8 mouse cellular contexts compared by ENCODE assay signal in the genomic region with DNA sequence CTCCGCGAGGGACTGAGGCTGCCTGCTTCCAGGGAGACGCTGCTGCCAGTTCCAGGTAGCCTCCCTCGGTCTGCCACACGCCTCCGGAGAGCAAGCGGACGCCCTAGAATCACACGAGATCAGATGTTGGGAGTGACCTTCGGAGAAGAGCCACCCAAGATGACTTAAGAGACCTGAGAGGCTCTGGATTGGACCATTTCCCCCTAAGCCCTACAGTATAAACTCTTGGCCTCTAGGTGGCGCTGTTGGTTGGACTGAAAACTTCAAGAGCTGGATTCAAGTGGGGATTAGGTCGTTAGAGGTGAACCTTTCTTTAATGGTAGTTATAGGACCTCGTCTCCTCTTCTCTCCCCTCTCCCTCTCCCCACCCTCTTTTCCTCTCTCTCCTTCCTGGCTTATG.
A peak's percentile ranks its signal among the peaks of the same experiment; 100 is the strongest.
DNase-seq lines count a peak whose midpoint lies in the region; ATAC-seq lines count a peak whose summit lies in the region.

No protein-coding gene starts in this region.

- no peak overlapping the region for H3K9ac ChIP-seq in forebrain, embryonic 16.5 days (replicated peaks; ENCODE audit: low read depth, low read length)
- H3K9ac ChIP-seq in limb, embryonic 13.5 days, result peak overlapping the region; percentile 35; the same call in 1 of the 2 replicates
- no peak overlapping the region for H3K9ac ChIP-seq in neural tube, embryonic 11.5 days (ENCODE audit: low read length)

- H3K4me1 ChIP-seq in forebrain, embryonic 16.5 days (replicated peaks; ENCODE audit: control insufficient read depth, insufficient read depth, low read length), result peaks cover 3% of the 10 kb centered on the region; the same call in 1 of the 2 replicates
- peaks cover 14% of the 10 kb centered on the region for H3K4me1 ChIP-seq in limb, embryonic 13.5 days
- H3K4me1 ChIP-seq in neural tube, embryonic 11.5 days (ENCODE audit: control insufficient read depth, insufficient read depth, low read length), result no peaks in the 10 kb centered on the region

- WGBS in forebrain, embryonic 16.5 days, result 17% methylated on average over 13 of the region's 13 CpGs
- 18% methylated on average over 13 of the region's 13 CpGs for WGBS in limb, embryonic 13.5 days
- 19% methylated on average over 13 of the region's 13 CpGs for WGBS in neural tube, embryonic 11.5 days

- DNase-seq in urinary bladder, postnatal 25 days (ENCODE audit: low spot score), result peak; percentile 70
- no peak for DNase-seq in urinary bladder, adult 2 months (ENCODE audit: low spot score)
- DNase-seq in c-Kit-negative CD71-positive TER-119-positive erythroid progenitor cells, embryonic 14.5 days (ENCODE audit: low read depth, low spot score), result peak; percentile 66
- DNase-seq in kidney, adult 18-20 months, result peak; percentile 68
- DNase-seq in neural tube, embryonic 11.5 days (ENCODE audit: low spot score), result peak; percentile 69
- DNase-seq in thymus, postnatal 0 days (ENCODE audit: low spot score), result peak; percentile 87

- no peak overlapping the region for H3K4me3 ChIP-seq in forebrain, embryonic 16.5 days (replicated peaks; ENCODE audit: low read length)
- no peak overlapping the region for H3K4me3 ChIP-seq in limb, embryonic 13.5 days
- H3K4me3 ChIP-seq in neural tube, embryonic 11.5 days (ENCODE audit: low read depth, low read length), result no peak overlapping the region

- H3K27me3 ChIP-seq in forebrain, embryonic 16.5 days (replicated peaks; ENCODE audit: control insufficient read depth, insufficient read depth, low read length), result 0 out of 2 replicates have a peak, but pooled peaks cover 3% of the 10 kb centered on the region
- H3K27me3 ChIP-seq in limb, embryonic 13.5 days, result peaks cover 27% of the 10 kb centered on the region
- H3K27me3 ChIP-seq in neural tube, embryonic 11.5 days (ENCODE audit: control insufficient read depth, insufficient read depth, low read length), result no peaks in the 10 kb centered on the region

- H3K4me2 ChIP-seq in forebrain, embryonic 16.5 days (ENCODE audit: low read length), result no peak overlapping the region
- no peak overlapping the region for H3K4me2 ChIP-seq in limb, embryonic 13.5 days (replicated peaks)
- no peak overlapping the region for H3K4me2 ChIP-seq in neural tube, embryonic 11.5 days (ENCODE audit: low read depth)

- H3K36me3 ChIP-seq in forebrain, embryonic 16.5 days (ENCODE audit: control insufficient read depth, insufficient read depth), result no peaks in the 10 kb centered on the region
- H3K36me3 ChIP-seq in limb, embryonic 13.5 days, result no peaks in the 10 kb centered on the region
- H3K36me3 ChIP-seq in neural tube, embryonic 11.5 days (ENCODE audit: control insufficient read depth, insufficient read depth, low read length), result no peaks in the 10 kb centered on the region

- ATAC-seq in forebrain, embryonic 16.5 days, result peak; percentile 35; the same call in 1 of the 2 replicates
- no peak for ATAC-seq in limb, embryonic 13.5 days (ENCODE audit: low FRiP score, low read depth)
- ATAC-seq in neural tube, embryonic 11.5 days (ENCODE audit: insufficient read depth, low FRiP score, low TSS enrichment), result 0 out of 2 replicates have a peak, but pooled peaks have one; percentile 29

- H3K27ac ChIP-seq in forebrain, embryonic 16.5 days (ENCODE audit: low read length), result no peak overlapping the region
- no peak overlapping the region for H3K27ac ChIP-seq in limb, embryonic 13.5 days
- H3K27ac ChIP-seq in neural tube, embryonic 11.5 days (ENCODE audit: low read depth, low read length), result no peak overlapping the region

- H3K9me3 ChIP-seq in forebrain, embryonic 16.5 days (ENCODE audit: control insufficient read depth, low read length), result peaks cover 3% of the 10 kb centered on the region
- 0 out of 2 replicates have a peak, but pooled peaks cover 5% of the 10 kb centered on the region for H3K9me3 ChIP-seq in limb, embryonic 13.5 days
- no peaks in the 10 kb centered on the region for H3K9me3 ChIP-seq in neural tube, embryonic 11.5 days (ENCODE audit: control insufficient read depth, low read length)
